ENCODE assay signal across 8 mouse cellular contexts in genomic region chr8:124231485-124232279, GRCm38 (mm10). TPM values are rescaled to one million over a fixed set of nuclear protein-coding genes. Genes with fewer than 3 reads are reported as not detected.
DNase-seq lines count a peak whose midpoint lies in the region; ATAC-seq lines count a peak whose summit lies in the region.

No protein-coding gene starts in this region.

- H3K9me3 ChIP-seq in hindbrain, embryonic 15.5 days, result no peaks in the 10 kb centered on the region
- H3K9me3 ChIP-seq in liver, embryonic 15.5 days (replicated peaks), result no peaks in the 10 kb centered on the region
- no peaks in the 10 kb centered on the region for H3K9me3 ChIP-seq in neural tube, embryonic 12.5 days

- H3K27me3 ChIP-seq in hindbrain, embryonic 15.5 days, result no peaks in the 10 kb centered on the region
- H3K27me3 ChIP-seq in liver, embryonic 15.5 days, result peaks cover 34% of the 10 kb centered on the region
- no peaks in the 10 kb centered on the region for H3K27me3 ChIP-seq in neural tube, embryonic 12.5 days (replicated peaks)

- DNase-seq in 3T3-L1 (ENCODE audit: low read depth, low spot score), result peak; percentile 24
- peak; percentile 50 for DNase-seq in cerebellum, adult 11-12 months
- DNase-seq in forelimb bud, embryonic 11.5 days (ENCODE audit: low read depth, low spot score), result peak; percentile 14

- peaks cover 40% of the 10 kb centered on the region for H3K4me1 ChIP-seq in hindbrain, embryonic 15.5 days (replicated peaks)
- peaks cover 42% of the 10 kb centered on the region for H3K4me1 ChIP-seq in liver, embryonic 15.5 days (replicated peaks)
- H3K4me1 ChIP-seq in neural tube, embryonic 12.5 days, result peaks cover 28% of the 10 kb centered on the region

- H3K4me3 ChIP-seq in hindbrain, embryonic 15.5 days, result peak overlapping the region; percentile 83
- peak overlapping the region; percentile 72 for H3K4me3 ChIP-seq in liver, embryonic 15.5 days (replicated peaks)
- H3K4me3 ChIP-seq in neural tube, embryonic 12.5 days, result peak overlapping the region; percentile 94

- H3K27ac ChIP-seq in hindbrain, embryonic 15.5 days (replicated peaks), result peak overlapping the region; percentile 80
- peak overlapping the region; percentile 74 for H3K27ac ChIP-seq in liver, embryonic 15.5 days (replicated peaks)
- no peak overlapping the region; the same call in 1 of the 2 replicates for H3K27ac ChIP-seq in neural tube, embryonic 12.5 days

- peak overlapping the region; percentile 79 for H3K9ac ChIP-seq in hindbrain, embryonic 15.5 days
- peak overlapping the region; percentile 68 for H3K9ac ChIP-seq in liver, embryonic 15.5 days
- H3K9ac ChIP-seq in neural tube, embryonic 12.5 days, result peak overlapping the region; percentile 89

- peak; percentile 77 for ATAC-seq in CD4-positive, CD25-positive, alpha-beta regulatory T cell, adult 4 months
- ATAC-seq in hindbrain, embryonic 15.5 days (ENCODE audit: low FRiP score, low read depth), result peak; percentile 81
- ATAC-seq in liver, embryonic 15.5 days (ENCODE audit: insufficient read depth), result peak; percentile 75
- ATAC-seq in neural tube, embryonic 12.5 days (ENCODE audit: low FRiP score, low read depth), result peak; percentile 67
- ATAC-seq in monocyte, adult 5-6 weeks (replicated peaks; ENCODE audit: insufficient number of reproducible peaks, low FRiP score, low TSS enrichment, poor library complexity, severe bottlenecking), result no peak

- WGBS in hindbrain, embryonic 15.5 days, result under 1% methylated on average over 66 of the region's 83 CpGs
- WGBS in liver, embryonic 15.5 days (ENCODE audit: insufficient replicate concordance), result under 1% methylated on average over 80 of the region's 83 CpGs
- WGBS in neural tube, embryonic 12.5 days, result under 1% methylated on average over 83 of the region's 83 CpGs

- peak overlapping the region; percentile 80 for H3K4me2 ChIP-seq in hindbrain, embryonic 15.5 days
- peak overlapping the region; percentile 95 for H3K4me2 ChIP-seq in liver, embryonic 15.5 days
- H3K4me2 ChIP-seq in neural tube, embryonic 12.5 days (replicated peaks), result peak overlapping the region; percentile 86

- no peaks in the 10 kb centered on the region for H3K36me3 ChIP-seq in hindbrain, embryonic 15.5 days
- no peaks in the 10 kb centered on the region for H3K36me3 ChIP-seq in liver, embryonic 15.5 days (replicated peaks)
- no peaks in the 10 kb centered on the region for H3K36me3 ChIP-seq in neural tube, embryonic 12.5 days

RNA-seq across cellular contexts. Expression of gene Galnt2, which starts 0.5 kb away (rescaled TPM):
- polyA plus RNA-seq in CD4-positive, CD25-positive, alpha-beta regulatory T cell, adult 4 months (2017; shearing (Covaris generic)), result 10 to 100 TPM; 18.5 to 18.7 TPM
- 63.2 and 63.7 TPM in 2 replicates for polyA plus RNA-seq in hindbrain, embryonic 15.5 days (2015; fragmentation: Nextera tagmentation; extraction: Ambion mirVana)
- 16.0 and 17.0 TPM in 2 replicates for polyA plus RNA-seq in liver, embryonic 15.5 days (2015; fragmentation: Nextera tagmentation; extraction: Ambion mirVana)
- polyA plus RNA-seq in neural tube, embryonic 12.5 days (2016; fragmentation: Nextera tagmentation; extraction: Ambion mirVana), result 91.1 and 93.8 TPM in 2 replicates
- total RNA-seq in monocyte, adult 5-6 weeks (2017), result 39.5 to 77.2 TPM (median 42.9 TPM) in 3 replicates
